Mouse (Mus musculus) liver, adult 2 months (tissue): ENCODE results near the gene Irak2.
"Not testable (repeated sequence)": the region's sequence is repeated elsewhere in the genome, so short reads cannot be mapped to it uniquely, and the experiment has no call there.

Experiments
- CTCF ChIP-seq: fragments of 200-500 bp; IDR thresholded peaks from 2 replicates; pipeline ENCODE4 v1.5.1; 2011; ENCODE audit warnings: low read depth, low read length, control low read depth
- POLR2A ChIP-seq: fragments of 200-500 bp; IDR thresholded peaks from 2 replicates; pipeline ENCODE4 v1.6.1; 2011; ENCODE audit warnings: low read length, control low read depth; ENCODE audit not compliant: insufficient read depth; ENCODE audit errors: extremely low read depth

GRCm38 (mm10) chr6:113672029-113672428 lies 33.8 kb downstream of the Irak2 start:
- not testable (repeated sequence) for TF ChIP-seq POLR2A, CTCF
